Mouse (Mus musculus) CD4-positive, CD25-positive, alpha-beta regulatory T cell, adult 2 months (primary cell): ENCODE data around the gene Stxbp6.

Experiments used
- DNase-seq: peaks from one replicate; pipeline ENCODE4 v3.0.0-alpha.2; 2012; ENCODE audit warnings: low read depth, low spot score

The Stxbp6 gene

DNA sequence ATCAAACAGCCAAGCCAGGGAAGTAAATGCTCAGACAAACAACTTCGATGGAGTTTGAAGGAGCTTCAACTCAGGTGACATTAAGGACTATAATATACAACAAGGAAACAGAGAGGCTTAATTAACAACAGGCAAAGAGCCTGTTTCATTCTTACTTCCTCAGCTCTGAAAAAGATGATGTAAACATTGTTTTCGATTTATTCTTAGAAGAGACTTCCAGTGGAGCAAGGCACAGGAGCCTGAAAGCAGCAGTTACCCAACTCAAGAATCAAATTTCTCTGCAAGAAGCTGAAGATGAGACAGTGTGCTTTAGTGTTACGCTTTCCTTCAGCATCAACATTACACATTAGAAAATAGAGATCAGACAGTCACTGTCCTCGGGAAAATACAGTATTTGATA lies 160.7 kb downstream of the Stxbp6 start:
- no peak for DNase-seq

DNA sequence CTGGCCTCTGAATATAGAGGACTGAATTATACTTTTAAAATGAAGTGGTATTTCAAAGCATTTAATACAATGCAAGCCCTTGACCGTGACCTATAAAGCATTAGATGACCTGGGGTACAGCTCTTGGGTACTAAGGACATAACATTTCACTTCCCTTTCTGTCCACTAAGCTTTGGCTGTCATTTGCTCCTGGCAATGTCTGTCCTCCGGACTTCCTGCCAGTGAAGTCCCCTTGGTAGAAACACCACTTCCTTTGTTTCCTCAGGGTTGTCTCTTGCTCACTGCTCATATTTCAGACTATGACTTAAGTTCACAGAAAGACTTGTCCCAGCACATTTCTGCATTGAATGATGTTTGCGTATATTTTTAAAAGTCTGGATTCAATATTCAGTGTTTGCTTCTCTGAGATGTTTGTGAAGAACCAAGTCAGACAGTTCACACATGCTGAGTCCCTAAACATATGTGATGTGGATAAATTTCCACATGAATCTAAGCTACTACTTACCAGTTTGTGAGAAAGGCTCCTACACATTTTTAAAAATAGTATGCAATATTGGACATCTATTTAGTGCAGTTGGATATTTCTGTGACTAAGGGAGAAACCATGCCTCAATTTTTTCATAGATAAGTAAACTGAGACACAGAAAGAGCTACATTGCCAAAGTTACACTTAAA lies 166.3 kb downstream of the Stxbp6 start:
- no peak for DNase-seq

- DNase-seq, result no peak
Observed at GRCm38 (mm10) chr12:44906001-44906400, 168.5 kb downstream of the Stxbp6 start.

DNA sequence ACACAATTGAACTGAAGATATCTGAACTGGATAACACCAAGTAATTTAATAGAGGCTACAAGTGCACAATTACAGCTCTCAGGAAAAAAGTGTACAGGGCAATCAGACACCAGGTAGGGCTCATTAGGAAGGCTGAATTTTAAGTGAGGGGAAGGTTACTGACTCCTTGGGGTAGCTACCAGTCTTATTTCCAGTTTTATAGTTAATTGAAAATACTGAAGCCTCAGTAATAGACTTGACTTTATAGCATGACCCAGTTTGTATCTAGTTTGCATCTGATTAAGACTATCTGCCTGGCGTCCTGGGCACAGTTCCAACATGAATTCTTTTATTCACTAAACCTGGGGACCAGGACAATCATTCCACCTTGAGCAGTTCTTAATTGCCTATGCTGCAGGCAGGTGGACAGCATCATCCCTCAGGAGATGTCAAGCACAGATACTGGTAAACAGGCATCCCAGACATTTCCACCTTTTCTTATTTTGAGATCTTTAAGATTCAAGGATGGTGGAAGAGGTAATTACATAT lies 171.2 kb downstream of the Stxbp6 start:
- DNase-seq, result no peak

DNA sequence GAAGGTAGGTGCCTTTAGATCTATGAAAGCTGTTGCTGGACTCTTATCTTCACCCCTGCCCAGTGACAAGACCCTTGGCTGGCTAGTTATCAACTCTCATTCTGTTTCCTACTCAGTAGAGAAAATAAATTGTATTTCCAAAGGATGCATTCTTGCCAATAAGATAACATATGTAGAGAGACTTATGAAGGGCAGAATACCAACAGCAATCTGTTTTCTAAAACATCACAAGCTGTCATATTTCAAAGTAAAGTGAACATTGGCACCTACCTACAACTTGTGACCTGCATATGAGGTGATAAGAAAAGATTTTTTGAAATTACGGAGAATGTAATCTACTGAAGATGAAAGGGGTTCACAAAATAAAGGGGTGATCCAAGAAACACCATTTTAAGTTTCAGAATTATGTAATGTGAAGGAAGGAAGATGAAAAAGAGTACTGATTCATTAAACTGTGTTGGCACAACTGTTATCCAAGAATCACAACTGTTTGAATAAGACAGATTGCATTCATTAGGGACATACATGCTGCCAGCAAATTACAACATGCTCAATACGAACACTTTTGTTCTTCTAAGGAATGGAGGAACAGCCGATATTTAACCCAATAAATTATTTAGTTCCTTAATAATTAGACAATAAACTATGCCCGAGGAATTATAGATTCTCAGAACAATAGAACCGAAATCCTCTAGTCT lies 175.2 kb downstream of the Stxbp6 start:
- DNase-seq, result no peak

DNA sequence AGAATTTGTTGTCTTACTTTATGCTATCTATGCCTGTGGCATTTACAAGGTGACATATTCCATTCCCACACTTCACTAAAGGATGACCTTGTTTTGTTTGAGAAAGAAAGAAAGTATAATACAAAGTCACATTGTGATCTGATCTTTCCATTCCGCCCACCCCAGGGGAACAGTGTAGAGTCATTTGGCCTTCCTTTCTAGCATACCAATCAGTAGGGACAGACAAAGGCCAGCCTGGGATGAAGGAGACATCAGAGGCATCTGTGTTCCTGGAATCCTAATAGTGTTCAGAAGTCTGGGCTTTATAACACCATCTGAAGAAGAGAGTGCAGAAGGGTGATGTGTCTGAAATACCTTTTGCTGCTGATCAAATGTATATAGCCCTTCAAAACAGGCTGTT lies 178.0 kb downstream of the Stxbp6 start:
- DNase-seq, result no peak

- no peak for DNase-seq
Observed at GRCm38 (mm10) chr12:44889677-44890393, 184.7 kb downstream of the Stxbp6 start.

DNA sequence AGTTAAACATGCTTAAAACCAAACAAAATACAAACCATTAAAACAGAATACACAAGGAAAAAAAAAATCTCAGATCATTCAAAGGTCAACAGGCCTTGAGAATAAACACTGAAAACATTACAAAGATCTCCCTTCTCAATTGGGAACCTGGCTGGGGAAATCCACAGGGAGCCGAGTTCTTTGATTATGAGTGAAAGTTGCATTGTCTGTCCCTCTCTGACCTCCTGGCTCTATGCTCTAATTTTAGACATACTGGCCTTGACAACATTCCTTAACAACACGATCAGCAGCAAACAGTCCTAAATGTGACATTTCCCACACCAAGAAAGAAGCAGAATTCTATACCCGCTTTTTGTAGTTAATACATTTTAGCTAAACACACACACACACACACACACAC lies 187.7 kb downstream of the Stxbp6 start:
- DNase-seq, result no peak

DNA sequence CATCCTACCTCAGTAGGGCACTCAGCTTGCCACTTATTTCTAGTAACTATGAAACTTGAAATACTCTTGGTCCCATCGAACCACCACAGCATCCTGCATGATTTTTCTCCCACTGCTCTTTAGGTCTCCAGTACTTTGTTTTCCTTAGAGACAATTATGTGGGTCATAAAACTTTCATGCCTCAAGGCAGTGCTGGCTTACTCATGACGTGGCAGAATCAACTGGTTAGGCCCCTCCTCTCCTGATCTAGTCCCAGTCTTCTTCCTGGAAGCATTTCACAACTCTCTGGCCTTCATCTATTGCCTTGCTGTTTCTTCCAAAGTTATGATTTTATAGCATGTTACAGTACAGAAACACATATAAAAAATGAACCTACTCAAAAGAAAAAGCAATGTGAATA lies 201.8 kb downstream of the Stxbp6 start:
- no peak for DNase-seq

DNA sequence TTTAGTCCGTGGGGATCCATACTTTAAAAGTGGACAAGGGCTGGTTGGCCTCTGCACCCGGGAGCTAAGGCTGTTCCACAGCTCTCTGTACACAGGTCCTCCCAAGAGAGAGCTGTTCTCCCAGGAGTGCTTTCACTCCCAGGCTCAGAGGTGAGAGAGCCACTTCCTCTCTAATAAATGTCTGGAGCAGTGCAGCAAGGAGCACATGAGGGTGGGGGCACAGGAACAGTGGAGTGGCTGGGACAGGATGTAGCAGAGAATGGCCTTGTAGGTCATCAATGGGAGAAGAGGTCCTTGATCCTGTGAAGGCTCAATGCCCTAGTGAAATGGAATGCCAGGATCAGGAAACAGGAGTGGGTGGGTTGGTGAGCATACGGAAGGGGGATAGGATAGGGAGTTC lies 209.1 kb downstream of the Stxbp6 start:
- no peak for DNase-seq

DNA sequence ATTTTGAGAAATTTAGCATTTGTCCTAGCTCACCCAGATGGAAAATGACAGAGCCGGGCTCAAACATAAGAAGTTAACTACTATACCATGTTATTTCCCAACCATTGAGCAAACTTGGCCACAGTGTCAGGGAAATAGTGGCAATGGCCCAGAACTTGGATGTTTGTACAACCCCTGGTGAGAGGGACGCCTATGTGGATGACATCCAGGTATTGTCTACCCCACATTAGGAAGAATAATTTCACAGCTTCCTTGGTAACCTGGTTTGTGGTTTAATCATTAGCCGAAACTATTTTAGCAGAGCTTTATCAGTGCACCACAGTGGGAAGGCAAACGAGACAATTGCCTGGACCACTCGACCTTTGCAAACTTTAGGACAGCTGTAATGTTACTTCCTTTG lies 215.1 kb downstream of the Stxbp6 start:
- DNase-seq, result no peak

GRCm38 (mm10) chr12:44858110-44858885 lies 216.2 kb downstream of the Stxbp6 start:
- DNase-seq, result no peak

DNA sequence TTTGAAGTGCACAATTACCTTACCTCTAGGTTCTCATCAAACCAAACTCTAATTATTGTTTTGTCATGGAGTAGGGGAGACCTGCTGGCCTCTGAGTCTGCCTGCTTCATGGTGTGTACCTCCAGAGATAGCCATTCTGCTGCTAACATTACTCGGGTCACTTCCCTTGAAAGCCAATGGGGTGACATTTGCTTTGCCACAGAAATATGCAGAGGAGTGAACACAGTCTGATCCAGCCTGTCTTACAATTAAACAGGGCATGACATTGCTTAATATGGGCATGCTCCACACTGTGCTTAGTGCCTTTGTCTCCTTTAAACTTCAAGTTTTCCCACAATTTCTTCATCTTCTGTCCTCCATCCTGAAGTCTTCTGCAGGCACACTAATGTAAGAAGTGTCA lies 222.5 kb downstream of the Stxbp6 start:
- DNase-seq, result no peak

DNA sequence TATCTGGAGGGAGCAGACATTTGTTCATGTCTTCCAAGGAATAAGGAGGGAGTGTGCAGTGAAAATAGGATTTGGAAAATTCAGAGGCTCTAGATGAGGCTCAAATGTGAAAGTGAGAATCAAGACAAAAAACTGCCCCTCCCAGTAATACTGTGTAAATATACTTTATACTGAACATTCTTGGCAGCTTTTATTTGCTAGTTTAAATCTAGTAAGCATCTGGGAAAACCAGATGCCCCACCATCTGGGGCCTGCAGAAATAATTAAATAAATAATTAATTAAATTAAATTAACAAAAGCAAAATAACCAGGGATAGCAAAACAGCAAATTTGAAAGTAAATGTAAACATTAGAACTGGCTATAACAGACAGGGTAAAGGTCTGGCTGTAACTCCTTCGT lies 224.0 kb downstream of the Stxbp6 start:
- DNase-seq, result no peak

DNA sequence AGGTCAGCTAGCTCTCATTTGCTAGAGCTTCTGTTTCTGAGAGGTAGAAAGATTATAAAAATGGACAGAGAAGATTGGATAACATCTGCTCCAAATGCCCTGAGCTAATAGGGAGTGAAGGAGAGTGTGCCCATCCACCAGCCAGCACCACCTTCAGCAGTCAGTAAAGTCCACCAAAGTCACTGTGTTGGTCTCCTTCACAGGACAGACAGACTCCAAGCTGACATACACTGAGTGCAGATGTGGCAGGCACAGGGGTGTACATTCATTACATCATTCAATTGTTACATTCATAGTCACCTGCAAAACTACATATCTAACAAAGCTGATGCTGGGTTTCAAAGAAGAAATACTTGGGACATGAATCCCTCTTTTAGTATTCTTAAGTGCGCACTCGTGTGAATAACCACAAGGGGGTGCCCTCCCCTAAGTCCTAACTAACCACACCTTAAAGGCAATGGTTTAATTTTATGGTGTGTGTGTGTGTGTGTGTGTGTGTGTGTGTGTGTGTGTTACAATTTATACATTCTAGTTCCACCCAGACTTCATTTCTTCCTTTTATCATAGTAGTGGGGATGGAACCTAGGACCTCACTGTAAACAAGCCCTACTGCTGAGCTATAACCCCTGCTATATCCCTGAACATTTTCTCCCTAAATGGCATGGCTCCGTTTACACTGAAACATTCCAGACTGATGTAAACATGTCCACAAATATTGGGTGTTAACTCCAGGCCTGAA lies 225.9 kb downstream of the Stxbp6 start:
- DNase-seq, result no peak

DNA sequence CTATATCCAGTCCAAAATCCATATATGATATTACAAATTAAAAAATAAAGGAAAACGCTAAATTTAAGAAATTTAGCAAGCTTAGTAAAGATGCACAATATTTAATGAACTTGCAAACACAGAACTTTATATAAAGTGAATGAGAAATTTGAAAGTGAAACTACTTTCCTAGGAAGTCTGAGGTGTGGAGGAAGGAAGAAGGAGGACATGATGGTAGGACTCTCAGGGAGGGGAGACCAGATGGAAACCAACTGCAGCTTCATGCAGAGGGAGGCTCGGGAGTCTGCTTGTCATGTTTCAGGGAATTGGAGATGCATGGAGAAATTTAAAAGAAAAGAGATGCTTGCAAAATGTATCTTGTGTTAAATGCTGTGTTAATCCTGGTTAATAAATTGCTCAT lies 233.9 kb downstream of the Stxbp6 start:
- no peak for DNase-seq

DNA sequence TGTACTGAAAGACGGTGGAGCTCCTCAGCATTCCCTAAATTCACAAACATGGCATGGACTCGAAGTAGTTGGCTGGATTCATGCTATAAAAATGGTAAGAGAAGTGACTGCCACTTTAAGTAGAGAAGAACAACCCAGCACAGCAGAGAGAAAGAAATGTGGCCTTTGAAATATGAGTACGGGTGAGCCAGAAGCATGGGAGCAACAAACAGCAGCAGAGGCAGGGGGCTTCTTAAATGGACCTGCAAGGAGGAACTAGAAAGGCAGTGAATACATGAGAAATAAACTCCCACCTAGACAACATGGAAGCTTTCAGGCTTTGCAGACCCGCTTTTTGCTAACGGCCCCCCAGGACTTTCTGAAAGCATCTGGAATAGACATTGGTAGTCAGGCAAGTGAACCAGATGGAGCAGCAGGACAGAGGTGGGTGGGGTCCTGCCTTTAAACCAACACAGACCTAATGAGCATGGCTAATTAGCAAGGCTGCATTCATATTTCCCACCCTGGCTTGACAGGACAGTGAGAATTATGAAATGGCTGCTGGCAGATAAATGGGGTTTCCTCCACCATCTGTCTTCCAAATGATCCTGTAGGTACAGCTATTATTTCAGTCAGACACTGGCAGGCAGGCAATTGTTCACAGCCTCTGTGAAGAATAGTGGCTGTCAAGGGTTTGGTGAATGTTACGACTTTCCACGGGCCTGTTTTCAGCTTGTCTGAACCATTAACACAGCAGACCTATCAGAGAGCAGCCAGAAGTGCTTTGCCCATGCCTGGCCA lies 234.7 kb downstream of the Stxbp6 start:
- no peak for DNase-seq

DNA sequence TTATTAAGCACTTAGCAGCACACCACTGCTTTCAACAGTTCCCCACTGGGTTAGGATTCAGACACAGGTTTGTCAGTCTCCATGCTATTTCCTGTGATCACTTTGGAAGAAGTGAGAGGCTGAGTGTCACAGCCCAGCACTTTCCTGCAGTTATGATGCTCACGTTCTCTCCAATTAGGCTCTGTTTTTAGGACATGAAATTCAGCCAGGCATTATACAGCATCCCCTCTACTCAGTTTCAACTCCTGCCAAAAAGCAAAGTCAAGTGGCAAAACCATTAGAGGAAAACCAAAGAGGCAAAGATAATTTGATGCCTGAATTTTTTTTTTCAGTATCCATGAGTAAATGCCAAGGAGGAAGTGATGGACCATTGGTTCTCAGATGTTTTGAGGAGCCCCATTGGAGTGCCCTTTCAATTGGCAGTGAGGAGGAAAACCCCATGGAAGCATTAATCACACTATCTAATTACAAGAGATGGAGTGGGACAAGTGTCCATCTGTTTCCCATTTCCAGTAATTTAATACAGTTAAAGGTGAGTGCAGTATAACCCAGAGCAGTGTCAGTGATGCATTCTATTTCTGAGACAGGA lies 238.5 kb downstream of the Stxbp6 start:
- no peak for DNase-seq

DNA sequence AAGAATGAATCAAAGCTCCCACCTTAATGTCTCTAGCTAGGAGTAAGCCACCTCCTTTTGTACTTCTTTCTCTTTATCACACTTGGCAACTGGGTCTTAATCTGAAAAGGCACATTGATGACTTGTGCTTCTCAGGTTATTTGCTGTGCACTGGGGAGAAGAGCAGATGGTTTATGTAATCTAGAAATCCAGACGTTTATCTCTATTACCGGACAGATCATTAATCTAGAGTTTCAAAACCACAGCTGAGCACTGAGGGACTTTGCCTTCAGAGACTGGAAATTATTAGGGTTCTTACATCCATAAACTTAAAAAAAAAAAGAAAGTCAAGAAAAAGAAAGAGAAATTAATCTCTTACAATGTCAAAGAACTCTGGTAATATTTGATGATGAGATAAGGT lies 262.6 kb downstream of the Stxbp6 start:
- no peak for DNase-seq

DNA sequence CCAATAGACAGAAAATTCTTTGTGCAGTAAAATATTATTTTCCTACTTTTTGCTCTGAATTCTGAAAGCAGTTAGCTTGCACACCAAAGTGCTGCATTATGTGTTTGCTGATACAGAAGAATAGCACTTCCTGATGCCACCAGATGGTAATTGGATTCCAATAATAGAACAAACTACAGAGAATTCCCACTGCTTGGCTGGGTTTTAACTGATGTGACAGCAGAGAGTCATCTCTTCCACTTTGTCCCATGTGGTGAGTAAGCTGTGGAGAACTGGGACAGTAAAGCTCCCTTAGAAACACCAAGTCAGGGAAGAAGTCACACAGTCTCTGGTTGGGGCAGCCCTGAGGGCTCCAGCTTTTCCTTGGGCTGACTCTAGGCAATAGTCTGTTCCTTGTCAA lies 270.3 kb downstream of the Stxbp6 start:
- no peak for DNase-seq
